Mouse (Mus musculus) hematopoietic stem cell, adult 5-6 weeks (primary cell): ENCODE measurements at regions not wholly inside any gene's neighbourhood (a gene's known extent, or its start where the extent isn't known, plus 50 kb on each side); places are given as distances from the start of the nearest gene placed in this dataset.
"Not testable (repeated sequence)": the region's sequence is repeated elsewhere in the genome, so short reads cannot be mapped to it uniquely, and the experiment has no call there.

Experiments
- ATAC-seq, 2 experiments: fragments of 125-278 bp in 1 of 2; replicated peaks in 1 of 2; 2 replicates each; pipeline ENCODE4 v1.8.0; 2016 to 2017; ENCODE audit warnings: inconsistent platforms in 2 of 2, mild to moderate bottlenecking in 2 of 2, moderate number of reproducible peaks in 2 of 2, low read depth in 1 of 2, moderate TSS enrichment in 1 of 2; ENCODE audit not compliant: low FRiP score in 2 of 2, poor library complexity in 2 of 2, severe bottlenecking in 2 of 2, insufficient read depth in 1 of 2, low TSS enrichment in 1 of 2

DNA sequence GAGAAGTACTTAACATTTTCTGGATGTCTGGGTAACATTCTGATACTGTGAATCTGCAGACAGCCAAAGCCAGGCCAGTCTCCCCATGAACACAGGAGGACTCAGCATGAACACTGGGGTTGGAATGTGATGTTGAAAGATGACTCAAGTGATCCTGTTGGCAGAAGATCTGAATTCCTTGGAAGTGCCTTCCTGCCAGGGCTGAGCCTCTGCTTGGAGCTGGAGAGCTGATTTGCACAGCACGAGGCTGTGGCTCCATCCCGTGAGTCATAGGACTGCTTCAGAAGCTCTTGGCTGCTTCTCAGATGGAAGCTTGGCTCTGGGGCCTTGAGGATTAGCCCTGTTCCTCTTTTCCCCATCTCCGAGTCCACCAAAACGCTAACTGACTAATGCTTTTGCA is 99.5 kb downstream of the Nr2f2 start:
- ATAC-seq = no peak

DNA sequence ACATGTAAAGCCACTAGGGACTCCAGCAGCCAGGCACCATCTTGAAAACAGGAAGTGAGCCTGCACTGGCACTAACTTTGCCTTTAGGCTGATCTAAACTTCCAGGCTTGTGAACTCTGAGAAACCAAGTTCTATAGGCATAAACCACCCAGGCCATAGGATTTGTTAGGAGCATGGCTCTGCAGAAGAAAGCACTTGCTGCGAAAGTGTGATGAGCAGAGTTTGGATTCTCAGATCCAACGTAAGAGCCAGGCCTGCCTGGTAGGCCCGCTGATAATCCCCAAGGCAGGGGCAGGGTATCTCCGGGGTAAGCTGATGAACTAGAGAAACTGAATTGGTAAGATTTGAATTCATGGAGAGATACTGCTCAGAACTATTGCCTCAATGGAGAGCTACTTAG is 109.7 kb downstream of the Nr2f2 start:
- no peak for ATAC-seq

DNA sequence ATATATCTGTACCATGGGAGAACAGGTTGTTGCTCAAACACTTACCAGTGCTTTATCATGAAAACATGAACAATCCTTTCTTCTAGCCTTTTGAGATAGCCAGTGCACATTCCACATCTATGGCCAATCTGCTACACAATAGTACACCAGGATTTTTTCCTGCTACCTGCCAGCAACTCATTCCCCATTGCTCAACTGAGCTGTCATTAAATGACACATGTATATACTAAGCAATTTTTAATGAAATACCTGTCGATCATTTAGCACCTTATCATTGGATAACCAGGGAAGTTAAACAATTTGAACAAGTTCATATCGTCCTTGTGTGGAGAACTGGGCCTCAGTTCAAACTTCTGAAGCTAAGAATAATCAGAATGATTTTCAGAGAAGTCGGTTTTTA is 111.5 kb downstream of the Nr2f2 start:
- no peak for ATAC-seq

DNA sequence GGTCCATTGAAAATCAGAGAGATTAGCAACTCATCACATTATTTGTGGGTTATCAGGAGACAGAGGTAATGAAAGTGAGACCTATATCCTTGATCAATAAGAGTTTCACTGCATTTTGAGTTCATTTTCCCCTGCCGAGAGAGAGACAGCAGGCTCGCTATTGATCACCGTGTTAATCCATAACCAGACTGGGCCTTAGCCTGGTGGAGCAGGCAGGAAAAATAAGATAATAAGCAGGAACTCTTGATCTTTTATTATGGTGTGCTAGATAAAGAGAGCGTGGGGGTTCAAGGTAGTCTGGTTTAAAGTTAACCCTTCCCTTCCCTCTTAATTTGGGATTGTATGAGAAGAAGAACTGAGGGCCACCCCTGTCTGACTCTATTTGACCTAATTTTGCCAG is 113.3 kb downstream of the Nr2f2 start:
- no peak for ATAC-seq

DNA sequence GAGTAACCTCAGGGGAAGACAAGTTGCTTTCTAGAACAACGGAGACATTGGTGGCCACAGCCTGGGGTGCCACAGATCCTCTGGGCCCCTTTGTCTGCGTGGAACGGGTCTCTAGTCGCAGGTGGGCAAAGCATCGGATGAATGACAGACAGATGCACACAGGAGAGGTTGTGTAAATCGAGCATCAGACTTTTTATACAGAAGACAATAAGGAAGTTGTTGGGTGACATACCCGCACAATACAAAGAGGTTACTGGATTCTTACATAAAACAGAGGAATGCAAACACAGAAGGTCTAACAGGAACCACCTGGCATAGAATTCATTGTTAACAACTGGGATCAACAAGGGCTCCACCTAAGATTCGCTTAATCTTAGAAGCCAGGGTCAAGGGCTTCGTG is 127.5 kb downstream of the Nr2f2 start:
- ATAC-seq = not testable (repeated sequence)

DNA sequence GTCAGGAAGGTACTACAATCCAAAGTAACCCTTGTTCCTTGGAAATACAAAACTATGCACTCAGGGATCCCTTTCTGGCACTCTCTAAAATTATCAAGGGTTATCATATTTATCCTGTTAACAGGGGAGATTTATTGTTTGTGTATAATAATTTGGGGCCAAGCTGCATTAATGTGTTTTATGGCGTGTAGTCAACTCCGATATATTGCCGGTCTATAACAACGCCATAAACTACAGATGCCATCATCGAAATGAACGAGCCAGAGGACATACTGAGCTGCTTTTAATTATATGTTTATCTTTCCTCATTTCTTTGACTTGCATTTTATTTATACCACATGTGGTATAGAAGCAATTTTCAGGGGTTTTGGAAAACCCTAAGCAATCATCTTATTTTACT is 147.2 kb downstream of the Nr2f2 start:
- no peak for ATAC-seq

DNA sequence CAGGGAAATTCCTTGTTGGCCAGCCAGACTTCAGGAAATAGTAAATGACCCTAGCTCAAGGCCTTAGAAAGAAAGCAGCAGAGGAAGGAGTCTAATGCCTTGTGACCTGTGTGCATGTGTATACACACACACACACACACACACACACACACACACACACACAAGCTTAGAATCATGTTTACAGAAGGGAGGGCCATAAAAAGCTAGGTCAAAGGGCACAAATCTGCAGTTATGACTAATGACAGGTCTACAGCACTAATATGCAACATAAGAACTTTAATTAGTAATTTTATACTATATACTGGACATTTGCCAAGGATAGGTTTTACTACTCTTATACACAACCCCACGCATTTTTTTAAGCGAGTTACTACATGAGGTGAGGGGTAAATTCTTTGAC is 149.4 kb downstream of the Nr2f2 start:
- ATAC-seq = no peak

DNA sequence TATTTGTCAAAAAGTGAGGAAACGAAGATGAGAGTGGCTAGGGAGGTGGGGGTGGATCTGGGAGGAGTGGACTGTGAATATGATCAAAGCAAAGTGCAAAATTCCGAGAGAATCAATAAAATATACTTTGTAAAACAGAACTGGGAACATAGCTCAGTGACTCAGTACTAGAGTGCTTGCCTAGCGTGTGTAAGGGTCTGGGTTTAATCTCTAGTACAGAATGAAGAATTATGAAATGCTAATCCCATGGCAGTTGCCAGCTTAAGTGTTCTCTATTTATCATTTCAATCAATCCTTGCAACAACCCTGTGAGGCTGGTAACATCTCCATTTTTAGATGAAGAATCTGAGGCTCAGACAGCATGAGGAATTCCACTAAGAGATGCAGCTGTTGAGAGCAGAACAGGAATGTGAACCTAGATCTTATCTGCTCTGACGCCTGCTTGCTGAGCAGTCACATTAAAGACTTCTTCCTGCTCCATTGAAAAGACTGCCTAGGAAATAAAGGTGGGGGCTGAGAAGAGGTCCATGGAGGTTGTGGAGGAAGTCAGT is 152.5 kb downstream of the Nr2f2 start:
- no peak for ATAC-seq

DNA sequence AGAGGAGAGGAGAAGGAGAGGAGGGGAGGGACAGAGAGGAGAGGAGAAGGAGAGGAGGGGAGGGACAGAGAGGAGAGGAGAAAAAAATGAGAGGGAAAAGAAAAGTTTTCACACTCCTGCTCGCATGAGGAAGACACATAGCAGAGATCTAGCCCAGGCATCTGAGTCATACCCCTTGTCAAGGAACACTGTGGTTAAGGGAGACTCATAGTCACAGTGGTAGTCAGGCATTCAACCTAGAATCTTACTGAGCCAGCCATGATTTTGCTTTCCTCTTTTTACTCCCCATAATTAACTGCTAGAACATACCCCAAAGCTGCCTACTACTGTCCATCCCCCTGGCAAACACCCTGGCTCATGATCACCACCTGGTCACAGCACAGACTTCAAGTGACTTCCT is 160.6 kb downstream of the Nr2f2 start:
- no peak for ATAC-seq

DNA sequence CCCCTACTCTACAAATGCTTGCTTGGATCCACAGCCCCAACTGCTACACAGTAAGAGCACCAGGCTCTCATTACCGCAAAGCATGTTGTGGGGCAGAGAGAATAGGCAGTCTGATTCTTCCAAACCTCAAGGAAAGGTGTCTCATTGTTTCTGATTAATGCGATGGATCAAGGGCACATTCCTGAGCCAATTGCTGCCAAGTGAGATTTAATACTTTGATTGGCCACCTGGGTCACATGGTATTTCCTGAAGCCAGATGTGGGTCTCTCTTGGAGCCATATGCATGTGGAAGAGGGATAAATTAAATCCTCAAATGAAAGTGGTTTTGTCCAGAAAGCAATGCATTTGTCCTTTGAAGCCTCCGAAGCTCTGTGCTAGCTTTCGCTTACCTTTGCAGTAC is 166.3 kb downstream of the Nr2f2 start:
- no peak for ATAC-seq

DNA sequence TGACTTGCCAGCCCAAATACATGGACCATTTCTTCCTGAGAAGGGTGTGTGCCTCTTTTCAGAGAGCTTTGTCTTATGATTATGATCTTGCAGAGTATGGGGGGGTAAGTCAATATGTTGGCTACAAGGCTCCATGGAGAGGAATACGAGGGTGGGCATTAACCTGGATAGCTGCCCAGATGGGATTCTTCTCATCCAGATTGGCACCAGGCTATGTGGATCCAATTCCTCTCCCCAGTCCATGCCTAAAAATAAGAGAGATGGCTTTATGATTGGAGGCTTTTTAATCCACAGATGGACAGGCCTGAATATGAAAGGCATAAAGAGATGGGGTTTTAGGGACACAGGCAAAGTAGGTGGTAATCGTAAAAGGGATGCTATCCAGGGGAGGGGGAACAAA is 187.6 kb downstream of the Nr2f2 start:
- no peak for ATAC-seq

DNA sequence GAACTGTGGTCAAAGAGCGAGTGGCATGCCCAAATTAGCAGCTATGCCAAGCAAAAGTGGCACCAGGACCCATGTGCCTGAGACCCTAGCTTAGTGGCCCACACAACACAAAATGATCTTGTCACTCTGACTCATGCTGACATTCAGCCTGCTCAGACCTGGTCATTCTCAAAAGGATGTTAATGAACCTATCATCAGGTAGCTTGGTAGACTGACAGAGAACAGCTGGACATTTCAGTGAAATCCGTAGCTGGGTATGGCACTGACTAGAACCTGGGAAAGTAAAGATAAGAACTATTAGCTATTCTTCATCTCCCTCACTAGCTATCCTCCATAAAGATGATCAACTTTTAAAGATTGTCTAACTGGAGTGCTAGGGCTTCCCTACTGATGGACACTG is 188.5 kb downstream of the Nr2f2 start:
- ATAC-seq = no peak

DNA sequence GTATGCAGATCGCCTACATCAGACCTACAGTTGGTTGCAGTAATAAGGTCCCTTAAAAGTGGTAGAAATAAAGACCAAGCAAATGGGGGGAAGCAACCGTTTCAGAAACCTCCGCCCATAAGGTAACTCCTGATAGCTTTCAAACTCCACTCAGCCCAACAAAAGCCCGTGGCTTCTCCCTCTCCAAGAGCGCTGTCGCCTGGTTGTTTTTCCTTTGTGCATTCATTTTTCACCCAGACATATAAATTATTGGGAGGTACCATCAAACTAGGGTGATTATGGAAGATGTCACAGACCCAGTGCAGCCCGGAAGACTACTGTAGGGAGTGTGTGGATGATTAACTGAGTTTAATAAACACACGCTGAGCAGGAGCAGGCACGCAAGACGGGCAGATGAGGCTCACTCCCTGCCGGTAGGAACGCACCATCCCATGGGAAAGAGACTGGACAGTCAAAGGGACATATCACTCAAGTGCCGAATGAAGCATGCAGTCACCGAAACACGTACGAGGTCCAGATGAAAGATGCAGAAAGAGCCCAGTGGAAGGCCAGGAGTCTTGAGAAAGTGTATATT is 189.8 kb downstream of the Nr2f2 start:
- ATAC-seq = no peak

DNA sequence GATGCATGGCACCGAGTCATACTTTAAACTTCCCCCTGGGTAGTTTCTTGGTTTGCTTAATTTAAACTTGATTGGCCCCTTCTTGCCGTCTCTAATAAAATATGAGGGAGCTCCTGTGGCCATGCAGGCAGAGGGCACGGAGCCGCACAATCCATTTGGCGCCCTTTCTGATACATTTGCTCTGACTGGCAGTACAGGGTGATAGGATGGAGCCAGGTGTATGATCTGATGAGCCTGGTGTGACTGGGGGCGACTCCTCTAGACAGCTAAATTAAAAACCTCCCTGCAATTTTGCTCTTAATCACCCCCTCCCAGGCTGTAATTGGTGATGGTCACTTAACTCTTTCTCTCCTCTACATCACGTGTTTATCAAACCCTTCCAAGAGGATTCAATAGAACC is 190.4 kb downstream of the Nr2f2 start:
- ATAC-seq = no peak

DNA sequence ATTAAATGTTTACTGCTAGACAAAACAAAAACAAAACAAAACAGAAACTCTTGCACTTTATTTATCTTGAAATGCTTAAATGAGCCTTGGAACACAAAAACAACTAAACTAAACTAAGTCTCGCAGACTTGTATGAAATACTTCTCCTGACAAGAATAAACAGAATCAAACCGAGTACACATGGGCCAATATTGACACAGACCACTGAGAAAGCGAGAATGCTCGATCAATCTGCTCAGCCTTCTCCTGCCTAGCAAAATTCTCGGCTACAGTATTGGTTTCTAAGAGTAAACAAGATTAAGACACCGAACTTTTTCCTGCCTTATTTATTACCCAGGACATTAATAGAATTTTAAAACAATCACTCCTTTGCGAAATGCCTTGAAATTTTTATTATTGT is 194.1 kb downstream of the Nr2f2 start:
- ATAC-seq = no peak

DNA sequence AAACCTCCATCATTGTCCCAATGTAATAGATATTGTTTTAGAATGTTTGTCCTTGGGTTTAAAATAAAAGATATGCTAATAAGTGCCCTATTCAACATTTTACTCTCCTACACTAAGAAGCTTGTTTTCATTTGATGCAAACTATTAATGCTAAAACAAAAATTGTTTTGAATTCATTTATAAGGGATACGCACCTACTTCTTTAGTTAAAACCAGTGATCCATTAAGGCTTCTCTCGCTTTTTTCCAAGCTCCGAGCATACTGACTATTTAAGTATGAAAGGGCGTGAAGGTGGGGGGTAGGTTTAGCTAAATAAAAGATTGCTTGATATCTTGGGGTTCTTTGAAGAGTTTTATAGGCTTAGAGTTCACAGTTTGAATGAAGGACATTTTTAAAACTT is 195.1 kb downstream of the Nr2f2 start:
- ATAC-seq = no peak

DNA sequence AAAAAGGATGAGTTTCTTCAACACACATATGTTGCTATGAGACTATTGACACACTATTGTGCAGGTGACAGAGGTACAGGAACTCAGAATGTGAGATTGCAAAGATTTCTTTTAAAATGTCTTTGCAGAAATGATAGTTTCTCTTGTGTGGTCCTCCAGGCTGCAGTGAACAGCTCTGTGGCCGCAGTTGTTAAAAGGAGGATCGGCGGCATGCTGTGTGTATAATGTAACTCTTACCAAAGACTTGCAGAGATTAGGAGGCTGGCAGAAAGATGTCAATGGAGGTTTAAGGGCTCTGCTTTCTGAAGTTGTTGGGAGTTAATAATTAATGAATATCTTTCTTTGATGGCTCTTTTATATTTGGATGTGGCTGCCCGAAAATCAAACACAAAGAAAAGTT is 198.5 kb downstream of the Nr2f2 start:
- ATAC-seq = no peak

DNA sequence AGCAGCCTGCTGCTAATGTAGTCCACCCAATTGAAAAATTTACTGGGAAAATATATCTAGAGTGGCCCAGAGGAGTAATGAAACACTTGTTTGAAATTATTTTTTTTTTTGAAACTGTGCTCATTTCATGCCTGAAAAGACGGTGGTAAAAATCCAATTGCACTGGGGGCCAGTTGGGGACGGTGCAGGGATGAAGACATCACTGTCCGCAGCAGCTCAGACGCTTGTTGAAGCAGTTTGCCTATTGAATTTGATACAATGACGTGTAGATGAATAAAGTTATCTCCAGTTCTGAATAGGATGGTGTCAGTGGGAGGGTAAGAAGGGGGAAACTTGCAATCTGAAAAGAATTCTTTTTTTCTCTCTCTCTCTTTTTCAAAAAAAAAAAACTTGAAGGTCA is 200.5 kb downstream of the Nr2f2 start:
- ATAC-seq = no peak

DNA sequence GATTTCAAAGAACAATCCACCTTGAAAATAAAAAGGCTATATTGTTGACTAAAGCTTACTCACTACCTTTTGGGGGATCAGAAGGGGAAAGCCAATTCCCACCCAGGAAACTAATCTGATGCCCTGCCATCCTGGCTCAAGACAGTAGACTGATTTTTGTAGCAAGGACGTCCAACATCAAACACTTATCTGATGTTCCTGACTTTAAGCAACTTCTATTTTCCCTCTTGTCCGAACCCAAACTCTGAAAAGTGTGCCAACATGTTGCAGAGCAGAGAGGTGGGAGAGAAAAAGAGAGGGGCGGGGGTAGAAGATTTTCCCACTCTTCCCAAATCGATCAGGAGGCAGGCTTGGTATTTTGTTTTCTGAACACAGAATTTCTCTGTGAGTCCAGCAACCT is 201.0 kb downstream of the Nr2f2 start:
- no peak for ATAC-seq
